Mouse (Mus musculus) kidney, embryonic 16.5 days (tissue): Measurements from ENCODE around the gene Cldn24. TPM values are rescaled to one million over a fixed set of nuclear protein-coding genes. Genes with fewer than 3 reads are reported as not detected.

ENCODE experiments used
- ATAC-seq: fragments of 200-750 bp; cut with Nextera tagmentation; 2 replicates; pipeline ENCODE4 v1.8.0; 2017; ENCODE audit warnings: moderate TSS enrichment; ENCODE audit not compliant: low FRiP score, low TSS enrichment
- H3K27ac ChIP-seq: fragments of 300-500 bp; sonication (generic); 2 replicates; pipeline ENCODE4 v1.5.1; 2014; ENCODE audit warnings: low read length
- H3K27me3 ChIP-seq: fragments of 300-500 bp; sonication (generic); 2 replicates; pipeline ENCODE4 v1.6.1; 2014; ENCODE audit warnings: low read length, control low read depth, mixed read lengths; ENCODE audit not compliant: insufficient read depth
- H3K36me3 ChIP-seq: fragments of 300-500 bp; sonication (generic); 2 replicates; pipeline ENCODE4 v1.6.1; 2014; ENCODE audit warnings: low read length, control low read depth, mixed read lengths; ENCODE audit not compliant: insufficient read depth
- H3K4me1 ChIP-seq: fragments of 300-500 bp; sonication (generic); 2 replicates; pipeline ENCODE4 v1.6.1; 2014; ENCODE audit warnings: low read length, control low read depth, mixed read lengths; ENCODE audit not compliant: insufficient read depth
- H3K4me2 ChIP-seq: fragments of 300-500 bp; sonication (generic); replicated peaks from 2 replicates; pipeline ENCODE4 v1.6.1; 2014; ENCODE audit warnings: low read depth, low read length
- H3K4me3 ChIP-seq: fragments of 300-500 bp; sonication (generic); 2 replicates; pipeline ENCODE4 v1.5.1; 2014; ENCODE audit warnings: mild to moderate bottlenecking, low read length
- H3K9ac ChIP-seq: fragments of 300-500 bp; sonication (generic); replicated peaks from 2 replicates; pipeline ENCODE4 v1.6.1; 2014; ENCODE audit warnings: low read length
- H3K9me3 ChIP-seq: fragments of 300-500 bp; sonication (generic); 2 replicates; pipeline ENCODE4 v1.6.1; 2016; ENCODE audit warnings: low read length, control low read depth
- WGBS: fragments of 180-500 bp; shearing (Covaris S2); extraction: QIAGEN DNeasy Blood & Tissue Kit; methylation state at CpG from one replicate; pipeline ENCODE4 v1.1.7; 2014; 5-methylcytosine and 5-hydroxymethylcytosine counted together
- polyA plus RNA-seq: library from polyadenylated mRNA; unstranded; fragments of >200 nt; fragmentation: Nextera tagmentation; extraction: Ambion mirVana; gene quantifications from 2 replicates; pipeline ENCODE4 v1.2.1, GENCODE M21; 2015

Gene Cldn24
- polyA plus RNA-seq: not detected in 2 replicates

DNA sequence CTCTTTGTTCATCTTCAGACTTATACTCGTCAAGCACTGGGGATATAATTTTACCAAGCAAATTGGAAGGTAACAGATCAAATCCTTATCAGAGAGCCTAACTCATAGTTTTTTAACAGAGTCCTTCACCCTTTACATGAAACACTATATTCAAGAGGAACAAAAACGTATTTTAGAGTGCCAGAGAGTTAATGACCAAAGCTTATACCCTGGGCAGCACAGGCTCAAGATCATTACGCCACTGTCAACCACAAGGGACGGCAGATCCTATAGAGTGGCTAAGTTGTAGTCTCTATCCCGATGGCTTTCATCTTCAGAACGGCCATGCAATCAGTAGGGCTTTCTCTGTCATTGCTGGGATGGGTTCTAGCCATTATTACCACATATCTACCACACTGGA, at the start of gene Cldn24:
Gene Cldn24, plus strand, starts transcription at position 301 of the 400 bp plus-strand sequence.
- Histone ChIP-seq H3K9me3 (no peaks in the 10 kb centered on the region), H3K27ac (no peak within 1 kb of the TSS), H3K4me1 (peaks cover 3% of the 10 kb centered on the region; the same call in 1 of the 2 replicates), H3K36me3 (no peaks in the 10 kb centered on the region), H3K27me3 (no peaks in the 10 kb centered on the region), H3K4me3 (no peak within 1 kb of the TSS), H3K4me2 (no peak within 1 kb of the TSS), H3K9ac (no peak within 1 kb of the TSS)
- WGBS: 77% methylated on average over 6 of the region's 6 CpGs
- ATAC-seq: no peak

DNA sequence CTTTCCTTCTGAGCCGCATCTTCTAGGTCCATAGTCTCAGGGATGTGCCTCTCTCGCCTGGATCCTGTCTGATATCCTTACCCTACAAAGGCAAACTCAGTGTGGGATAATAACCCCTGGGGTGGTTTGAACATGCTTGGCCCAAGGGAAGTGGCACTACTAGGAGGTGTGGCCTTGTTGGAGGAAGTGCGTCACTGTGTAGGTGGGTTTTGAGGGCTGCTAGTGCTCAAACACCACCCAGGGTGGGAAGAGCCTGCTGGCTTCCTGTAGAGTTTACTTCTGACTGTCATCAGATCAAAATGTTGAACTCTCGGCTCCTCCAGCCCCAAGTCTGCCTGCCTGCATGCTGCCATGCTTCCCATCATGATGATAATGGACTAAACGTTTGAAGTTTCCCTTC, 49.0 kb upstream of the Cldn24 start:
- ATAC-seq: no peak
- Histone ChIP-seq H3K9me3 (no peaks in the 10 kb centered on the region), H3K36me3 (no peaks in the 10 kb centered on the region), H3K4me1 (peaks cover 10% of the 10 kb centered on the region), H3K27me3 (no peaks in the 10 kb centered on the region), H3K27ac (no peak overlapping the region), H3K9ac (no peak overlapping the region), H3K4me3 (no peak overlapping the region), H3K4me2 (no peak overlapping the region)
- 87% methylated on average over 5 of the region's 5 CpGs for WGBS

DNA sequence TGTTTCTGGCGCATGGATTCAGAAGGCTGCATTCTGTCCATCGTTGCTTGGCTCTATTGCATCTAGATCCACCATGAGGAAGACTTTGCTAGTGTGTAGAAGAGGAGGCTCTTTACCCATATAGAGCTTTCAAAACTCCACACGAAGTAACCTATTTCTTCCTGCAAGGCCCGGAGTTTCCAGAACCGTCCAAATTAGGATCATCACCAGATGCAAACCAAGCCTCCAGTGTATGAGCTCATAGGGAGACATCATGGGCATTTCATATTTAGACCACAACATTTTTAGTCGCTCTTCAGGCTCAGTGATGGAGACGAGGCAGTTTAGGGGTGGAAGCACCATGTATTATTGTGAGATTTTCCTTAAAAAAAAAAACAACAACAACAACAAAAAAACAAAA, 44.5 kb upstream of the Cldn24 start:
- Histone ChIP-seq H3K27ac (no peak overlapping the region), H3K4me1 (no peaks in the 10 kb centered on the region), H3K36me3 (no peaks in the 10 kb centered on the region), H3K9me3 (no peaks in the 10 kb centered on the region), H3K4me3 (no peak overlapping the region), H3K27me3 (no peaks in the 10 kb centered on the region), H3K9ac (no peak overlapping the region), H3K4me2 (no peak overlapping the region)
- no peak for ATAC-seq
- WGBS: 95% methylated on average over 7 of the region's 7 CpGs

DNA sequence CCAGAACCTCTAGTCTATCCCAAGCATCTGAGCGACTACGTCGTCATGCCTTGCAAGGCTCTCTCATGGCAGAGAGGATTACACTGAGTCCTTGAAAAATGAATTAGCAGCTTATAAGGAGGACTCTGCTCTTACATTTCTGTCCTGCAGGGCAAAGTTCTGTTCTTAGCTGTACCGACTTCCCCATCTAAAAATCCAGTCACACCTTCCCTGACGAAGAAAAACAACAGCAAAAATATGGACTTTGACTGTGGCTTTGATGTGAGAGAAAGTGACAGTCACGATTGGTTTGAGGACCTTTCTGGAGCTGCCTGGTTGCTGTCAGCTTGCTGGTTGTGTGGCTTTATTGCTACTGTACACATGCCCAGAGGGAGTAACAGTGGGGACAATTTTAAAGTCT, 42.4 kb upstream of the Cldn24 start:
- Histone ChIP-seq H3K27me3 (no peaks in the 10 kb centered on the region), H3K27ac (no peak overlapping the region), H3K9me3 (no peaks in the 10 kb centered on the region), H3K36me3 (no peaks in the 10 kb centered on the region), H3K4me1 (no peaks in the 10 kb centered on the region), H3K9ac (no peak overlapping the region), H3K4me2 (no peak overlapping the region), H3K4me3 (no peak overlapping the region)
- no peak for ATAC-seq
- WGBS: 67% methylated on average over 6 of the region's 6 CpGs

DNA sequence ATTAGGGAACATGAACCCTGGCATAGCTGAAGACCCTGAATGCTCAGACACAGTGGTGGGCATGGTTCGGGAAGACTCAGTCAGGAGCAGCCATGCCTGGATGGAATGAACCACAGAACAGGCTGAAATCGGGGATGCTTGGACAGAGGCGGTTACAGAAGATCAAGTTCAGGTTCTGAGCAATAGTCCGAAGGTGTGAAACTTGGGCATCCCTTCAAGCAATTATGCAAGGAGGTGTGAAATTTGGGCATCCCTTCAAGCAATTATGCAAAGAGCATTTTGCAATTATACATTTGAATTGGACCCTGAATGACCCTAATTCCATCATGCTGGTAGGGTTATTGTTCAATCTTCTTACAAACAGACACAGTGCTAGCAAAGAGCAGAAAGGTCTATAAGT, 40.1 kb upstream of the Cldn24 start:
- Histone ChIP-seq H3K4me1 (no peaks in the 10 kb centered on the region), H3K4me3 (no peak overlapping the region), H3K27ac (no peak overlapping the region), H3K9ac (no peak overlapping the region), H3K4me2 (no peak overlapping the region), H3K9me3 (0 out of 2 replicates have a peak, but pooled peaks cover 5% of the 10 kb centered on the region), H3K27me3 (no peaks in the 10 kb centered on the region), H3K36me3 (no peaks in the 10 kb centered on the region)
- ATAC-seq: no peak
- WGBS: 92% methylated on average over 4 of the region's 4 CpGs

DNA sequence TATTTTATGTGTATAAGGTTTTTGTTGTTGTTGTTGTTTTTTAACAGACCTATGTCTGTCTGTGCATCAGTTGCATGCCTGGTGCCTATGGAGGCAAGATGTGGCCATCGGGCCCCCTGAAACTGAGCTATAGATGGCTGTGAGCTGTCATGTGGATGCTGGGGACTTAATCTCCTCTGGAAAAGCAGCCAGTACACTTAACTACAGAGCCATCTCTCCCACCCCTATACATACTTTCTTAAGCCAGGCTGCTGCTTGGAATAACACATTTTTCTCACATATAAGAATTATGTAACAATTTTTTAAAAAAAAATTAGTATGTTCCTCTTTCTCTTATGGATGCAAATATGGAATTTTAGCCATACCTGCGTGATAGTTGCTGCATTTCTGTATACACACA, 38.4 kb upstream of the Cldn24 start:
- Histone ChIP-seq H3K27ac (no peak overlapping the region), H3K4me2 (no peak overlapping the region), H3K4me1 (no peaks in the 10 kb centered on the region), H3K27me3 (no peaks in the 10 kb centered on the region), H3K4me3 (no peak overlapping the region), H3K36me3 (no peaks in the 10 kb centered on the region), H3K9me3 (0 out of 2 replicates have a peak, but pooled peaks cover 5% of the 10 kb centered on the region), H3K9ac (no peak overlapping the region)
- no peak for ATAC-seq
- WGBS: 93% methylated on average over 2 of the region's 2 CpGs

DNA sequence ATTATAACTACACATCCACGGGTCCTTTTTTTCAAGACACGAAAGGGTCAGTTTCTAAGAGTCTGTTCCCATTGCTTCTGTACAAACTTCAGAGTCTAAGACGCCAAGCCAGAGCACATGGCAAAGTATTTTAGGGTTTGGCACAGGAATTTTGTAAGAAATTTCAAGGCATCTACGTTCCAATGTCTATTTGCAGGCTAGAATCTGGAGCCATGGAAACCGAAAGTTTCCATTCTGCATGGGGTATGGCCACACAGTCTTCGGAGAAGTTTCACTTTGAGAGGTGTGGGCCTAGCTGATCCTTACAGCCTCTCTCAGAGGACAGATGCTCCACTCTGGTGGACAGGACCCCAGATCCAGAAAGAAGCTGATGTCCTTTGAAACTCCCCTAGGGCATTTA, 38.0 kb upstream of the Cldn24 start:
- Histone ChIP-seq H3K4me3 (no peak overlapping the region), H3K4me1 (no peaks in the 10 kb centered on the region), H3K4me2 (no peak overlapping the region), H3K27me3 (no peaks in the 10 kb centered on the region), H3K9ac (no peak overlapping the region), H3K36me3 (no peaks in the 10 kb centered on the region), H3K9me3 (0 out of 2 replicates have a peak, but pooled peaks cover 5% of the 10 kb centered on the region), H3K27ac (no peak overlapping the region)
- 94% methylated on average over 6 of the region's 6 CpGs for WGBS
- no peak for ATAC-seq

DNA sequence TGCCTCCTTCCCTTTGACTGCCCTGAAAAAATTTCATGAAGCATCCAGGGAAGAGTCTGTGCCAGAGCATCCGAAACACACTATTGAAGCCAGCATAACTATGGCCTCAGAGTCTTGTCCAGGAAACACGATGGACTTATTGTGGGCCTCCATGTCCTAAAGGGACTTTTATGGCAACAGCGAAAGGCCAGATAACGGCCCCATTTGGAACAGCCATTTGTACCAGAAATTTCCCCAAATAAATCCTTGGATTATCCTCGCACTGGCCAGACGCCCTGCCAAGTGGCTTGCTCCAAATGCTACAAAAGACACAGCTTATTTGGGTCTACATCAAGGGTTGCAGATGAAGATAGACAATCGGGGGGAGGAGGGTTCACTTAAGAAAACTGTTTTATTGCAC, 37.5 kb upstream of the Cldn24 start:
- no peaks in the 10 kb centered on the region for H3K27me3 ChIP-seq
- no peak overlapping the region for H3K27ac ChIP-seq
- WGBS: 68% methylated on average over 7 of the region's 7 CpGs
- H3K9ac ChIP-seq: no peak overlapping the region
- ATAC-seq: no peak
- H3K36me3 ChIP-seq: no peaks in the 10 kb centered on the region
- H3K4me1 ChIP-seq: no peaks in the 10 kb centered on the region
- H3K4me2 ChIP-seq: no peak overlapping the region
- 0 out of 2 replicates have a peak, but pooled peaks cover 5% of the 10 kb centered on the region for H3K9me3 ChIP-seq
- no peak overlapping the region for H3K4me3 ChIP-seq

DNA sequence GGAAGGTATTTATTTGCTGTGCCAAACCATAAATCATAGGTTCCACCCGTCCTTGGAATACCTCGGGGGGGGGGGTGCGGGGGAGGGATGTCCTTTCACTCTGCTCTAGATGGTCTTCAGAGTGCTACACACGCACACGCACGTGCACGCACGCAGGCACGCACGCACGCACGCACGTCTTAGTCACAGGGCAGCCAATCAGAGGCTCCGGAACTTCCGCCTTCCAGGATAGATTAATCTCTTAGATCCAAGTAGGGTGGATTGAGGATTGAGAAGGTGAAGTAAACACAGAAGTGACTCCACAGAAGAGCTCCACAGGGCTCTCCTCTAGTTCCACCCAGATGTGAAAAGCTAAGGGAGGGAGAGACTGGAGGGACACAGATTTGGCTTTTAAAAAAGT, 35.6 kb upstream of the Cldn24 start:
- H3K36me3 ChIP-seq: no peaks in the 10 kb centered on the region
- 86% methylated on average over 15 of the region's 15 CpGs for WGBS
- H3K27me3 ChIP-seq: no peaks in the 10 kb centered on the region
- H3K4me1 ChIP-seq: no peaks in the 10 kb centered on the region
- 0 out of 2 replicates have a peak, but pooled peaks cover 5% of the 10 kb centered on the region for H3K9me3 ChIP-seq
- no peak overlapping the region for H3K4me3 ChIP-seq
- no peak overlapping the region for H3K9ac ChIP-seq
- no peak overlapping the region for H3K27ac ChIP-seq
- ATAC-seq: no peak
- no peak overlapping the region for H3K4me2 ChIP-seq

DNA sequence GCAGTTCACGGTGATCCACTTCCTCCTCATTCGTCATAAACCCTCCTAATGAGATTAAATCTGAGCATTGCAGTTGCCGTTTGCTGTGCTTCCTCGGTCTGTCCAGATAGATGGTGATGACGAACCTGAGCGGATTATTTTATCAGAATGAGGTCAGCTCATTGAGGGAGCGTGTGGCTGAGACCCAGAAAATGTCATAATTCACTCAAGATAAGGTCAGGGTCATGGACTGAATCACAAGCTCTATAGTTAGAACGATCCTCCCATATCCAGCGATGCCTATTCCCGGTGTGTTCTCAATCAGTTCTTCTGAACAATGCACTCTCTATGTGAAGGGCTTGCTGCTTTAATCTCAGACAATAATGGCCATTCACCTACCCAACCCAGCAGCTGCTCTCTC, 34.2 kb upstream of the Cldn24 start:
- Histone ChIP-seq H3K27ac (no peak overlapping the region), H3K4me3 (no peak overlapping the region), H3K4me1 (no peaks in the 10 kb centered on the region), H3K9me3 (0 out of 2 replicates have a peak, but pooled peaks cover 5% of the 10 kb centered on the region), H3K9ac (no peak overlapping the region), H3K36me3 (no peaks in the 10 kb centered on the region), H3K27me3 (no peaks in the 10 kb centered on the region), H3K4me2 (0 out of 2 replicates have a peak overlapping the region, but pooled peaks have one; percentile 15)
- peak; percentile 39; the same call in 1 of the 2 replicates for ATAC-seq
- 28% methylated on average over 10 of the region's 10 CpGs for WGBS
